Mouse (Mus musculus) spleen, postnatal 0 days (tissue): ENCODE data around the gene Crat. TPM values are rescaled to one million over a fixed set of nuclear protein-coding genes. Genes with fewer than 3 reads are reported as not detected.

ENCODE experiments used
- polyA plus RNA-seq: library from polyadenylated mRNA; unstranded; fragments of >200 nt; fragmentation: Nextera tagmentation; extraction: Ambion mirVana; gene quantifications from 2 replicates; pipeline ENCODE4 v1.2.1, GENCODE M21; 2015

The Crat gene
- polyA plus RNA-seq: 26.9 and 28.0 TPM in 2 replicates

DNA sequence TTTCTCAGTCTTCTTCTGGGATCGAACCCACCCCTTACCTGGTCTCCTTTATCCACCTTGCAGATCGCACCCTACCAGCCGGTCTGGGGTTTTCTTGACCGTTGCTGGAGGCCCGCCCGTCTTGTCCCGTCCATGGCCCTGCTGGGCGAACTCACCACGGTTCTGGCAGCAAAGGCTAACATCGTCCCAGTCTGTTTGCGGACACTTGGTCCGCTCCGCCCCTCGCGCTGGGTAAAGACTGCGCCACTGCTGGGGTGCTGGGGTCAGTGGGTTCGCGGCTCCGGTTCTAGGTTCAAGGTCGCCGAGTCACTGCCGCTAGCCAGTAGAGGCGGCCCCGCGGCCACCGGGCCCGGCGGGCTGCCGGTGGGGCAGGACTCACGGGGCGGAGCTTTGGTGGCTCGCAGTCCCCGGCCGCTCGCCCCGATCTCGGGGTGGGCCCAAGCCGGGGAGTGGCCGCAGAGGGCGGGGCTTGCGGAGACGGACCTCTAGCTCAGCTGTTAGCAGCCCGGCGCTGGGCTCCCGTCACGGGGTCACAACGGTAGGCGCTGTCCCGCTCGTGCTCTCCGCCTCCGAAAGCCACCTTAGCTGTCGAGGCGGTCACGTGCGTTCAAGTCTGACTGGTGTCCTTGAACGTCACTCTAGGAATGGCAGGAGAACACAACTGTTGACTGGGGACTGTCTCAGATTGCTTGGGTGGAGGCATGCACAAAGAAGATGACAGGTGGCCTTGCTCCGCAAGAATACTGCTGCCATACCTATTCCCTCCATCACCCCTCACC lies at the start of gene Crat:
Crat (minus strand) TSS at position 657 of the 779 bp plus-strand sequence.

DNA sequence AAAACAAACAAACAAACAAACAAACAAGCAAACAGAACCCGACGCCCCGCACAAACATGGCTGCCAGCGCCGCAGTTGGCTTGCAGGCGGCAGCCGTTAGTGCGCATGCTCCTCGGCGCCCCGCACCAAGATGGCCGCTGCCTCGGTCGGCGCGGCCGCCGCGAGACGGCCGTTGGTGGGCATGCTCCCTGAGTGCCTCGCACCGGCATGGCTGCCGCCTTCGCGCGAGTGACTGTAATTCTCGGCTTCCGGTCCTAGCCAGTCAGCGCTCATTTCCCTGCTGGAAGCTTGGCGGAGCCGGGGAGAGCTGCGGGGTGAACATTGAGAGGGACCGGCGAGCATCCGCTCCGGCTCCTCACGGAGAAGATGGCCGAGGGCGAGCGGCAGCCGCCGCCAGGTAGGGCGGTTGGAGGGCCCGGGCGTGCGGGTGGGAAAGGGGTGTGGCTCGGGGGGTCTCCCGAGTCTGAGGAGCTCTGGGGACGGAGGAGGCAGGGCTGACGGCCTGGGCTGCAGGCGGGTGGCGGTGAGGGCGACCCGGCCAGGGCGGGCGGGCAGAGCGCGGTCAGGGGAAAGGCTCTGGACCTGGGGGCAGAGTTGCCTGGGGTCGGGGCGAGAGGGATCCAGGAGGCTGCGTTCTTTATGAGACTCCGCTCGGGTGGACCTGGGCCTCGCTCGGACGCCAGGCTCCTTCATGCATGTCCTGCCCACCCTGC lies 479 bp upstream of the Crat start, which contains the start of gene Ptpa:
Ptpa (plus strand) TSS at position 104 of the 713 bp plus-strand sequence.

DNA sequence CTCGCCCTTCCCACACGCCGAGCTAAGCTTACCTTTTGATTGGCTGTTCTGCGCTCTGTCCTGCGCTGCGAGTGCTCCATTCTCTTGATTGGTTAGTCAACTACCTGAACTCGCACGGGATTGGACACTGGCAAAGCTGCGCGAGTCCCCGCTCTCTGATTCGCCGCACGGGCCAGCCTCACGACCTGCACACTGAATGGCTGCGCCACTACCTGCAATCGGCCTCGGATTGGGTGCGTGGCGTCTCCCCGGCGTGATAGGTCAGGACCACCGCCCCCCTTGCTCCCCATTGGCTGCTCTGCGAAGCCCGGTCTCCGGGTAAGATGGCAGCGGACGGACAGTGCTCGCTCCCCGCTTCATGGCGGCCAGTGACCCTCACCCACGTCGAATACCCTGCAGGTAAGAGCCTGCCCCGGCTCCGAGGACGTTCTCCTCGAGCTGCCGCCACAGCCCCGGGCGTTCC lies 23.5 kb downstream of the Crat start, which contains the start of gene Dolpp1:
Dolpp1 (plus strand) TSS at position 141 of the 463 bp plus-strand sequence.

DNA sequence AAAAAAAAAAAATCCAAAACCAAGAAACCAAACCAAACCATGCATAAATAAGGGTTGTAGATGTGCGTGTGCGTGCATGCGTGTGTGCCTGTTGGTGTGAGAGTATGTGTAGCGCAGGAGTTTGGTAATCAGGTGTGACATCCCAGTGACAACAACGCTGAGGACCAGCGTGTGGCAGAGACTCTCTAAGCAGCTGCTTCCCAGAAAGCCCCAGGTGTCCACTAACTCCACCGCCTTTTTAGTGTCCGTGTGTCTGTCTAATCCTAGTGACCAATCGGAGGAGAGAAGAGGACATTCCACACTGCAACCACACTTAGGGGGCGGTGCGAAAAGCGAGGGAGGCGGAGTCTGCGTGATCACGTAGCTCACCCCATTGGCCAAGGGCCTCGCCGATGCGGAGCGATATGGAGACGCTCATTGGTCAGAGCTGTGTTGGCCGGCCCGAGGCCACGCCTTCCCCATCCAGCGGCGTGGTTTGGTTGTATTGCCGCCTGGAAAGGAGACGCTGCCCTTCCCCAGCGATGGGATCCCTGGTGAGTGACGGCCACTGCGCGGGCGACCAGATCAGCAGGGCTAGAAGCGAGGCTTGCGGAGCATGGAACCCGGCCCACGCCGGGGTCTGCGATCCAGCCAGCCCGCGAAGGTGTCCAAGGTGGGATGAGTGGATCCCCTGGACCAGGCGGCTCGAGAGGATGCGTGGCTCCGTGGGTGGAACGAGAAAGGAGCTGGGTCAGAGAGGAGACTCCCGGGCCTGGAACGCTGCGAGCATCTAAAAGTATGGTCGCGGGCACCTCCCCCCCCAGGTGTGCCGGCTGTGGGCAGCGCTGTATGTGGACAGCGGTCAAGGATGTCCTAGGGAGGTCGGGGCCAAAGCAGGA lies 51.6 kb downstream of the Crat start, which contains the start of gene Miga2:
Miga2 (plus strand) TSS at position 461 of the 878 bp plus-strand sequence.

DNA sequence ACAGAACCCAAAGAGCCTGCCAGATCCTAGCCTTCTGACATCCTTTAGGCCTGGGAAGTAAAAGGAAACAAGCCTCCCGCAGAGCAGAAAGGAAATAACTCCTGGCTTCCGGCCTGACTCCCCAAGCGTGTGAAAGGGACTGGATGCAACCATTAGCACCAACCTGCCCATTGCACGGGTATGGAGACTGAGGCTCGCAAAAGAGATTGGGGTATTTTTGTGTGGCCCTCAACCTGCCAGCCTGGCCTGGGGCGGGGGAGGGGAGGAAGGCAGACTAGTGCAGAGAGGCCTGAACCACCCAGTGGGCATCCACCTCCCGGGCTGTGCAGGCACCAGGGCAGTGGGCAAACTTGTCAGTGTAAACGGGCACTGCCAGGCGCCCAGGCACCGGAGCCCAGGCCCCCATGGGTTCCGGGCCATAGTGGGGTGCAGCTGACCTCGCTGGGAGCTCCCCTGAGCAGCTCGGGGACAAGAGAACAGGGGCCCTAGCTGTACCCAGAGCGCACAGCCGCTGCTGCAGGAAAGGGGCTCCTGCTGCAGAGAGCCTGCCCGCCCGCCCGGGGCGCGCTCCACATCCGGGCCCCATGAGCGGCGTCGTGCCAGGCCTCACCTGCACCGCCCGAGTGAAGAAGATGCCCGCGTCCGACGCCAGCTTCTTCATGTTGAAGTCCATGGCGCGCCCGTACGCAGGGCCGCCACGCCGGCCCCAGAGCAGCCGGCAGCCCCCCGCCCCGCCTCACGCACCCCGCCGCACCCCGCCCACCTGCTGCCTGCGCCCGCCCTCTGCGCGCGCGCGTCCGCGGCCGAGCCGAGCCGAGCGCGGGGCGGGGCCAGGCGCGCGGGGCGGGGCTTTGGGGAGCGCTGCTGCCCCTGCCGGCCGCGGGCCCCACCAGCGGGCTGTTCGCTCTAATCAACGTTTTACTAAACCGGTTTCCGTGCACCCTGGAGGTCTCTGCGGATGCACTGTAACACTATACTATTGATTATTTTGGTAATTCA lies 56.8 kb downstream of the Crat start, which contains the start of gene Sh3glb2:
Sh3glb2 (minus strand) TSS at position 805 of the 999 bp plus-strand sequence.

Other genes with a start within 250 kb of the Crat start
- 15.6 and 15.9 TPM in 2 replicates for gene Endog, start 244.3 kb downstream of the Crat start, polyA plus RNA-seq
- gene Spout1, start 237.4 kb downstream of the Crat start, polyA plus RNA-seq: 21.5 and 24.4 TPM in 2 replicates
- gene Kyat1, start 210.0 kb downstream of the Crat start, polyA plus RNA-seq: 5.0 and 5.9 TPM in 2 replicates
- 17.3 and 19.2 TPM in 2 replicates for gene Lrrc8a, start 178.1 kb downstream of the Crat start, polyA plus RNA-seq
- 0.06 and 0.08 TPM in 2 replicates for gene Gm28035, start 175.2 kb downstream of the Crat start, polyA plus RNA-seq
- 4.4 and 6.5 TPM in 2 replicates for gene Phyhd1, start 149.6 kb downstream of the Crat start, polyA plus RNA-seq
- gene Gm28038, start 134.8 kb downstream of the Crat start, polyA plus RNA-seq: not detected in 2 replicates
- 12.5 and 13.7 TPM in 2 replicates for gene Dolk, start 129.5 kb downstream of the Crat start, polyA plus RNA-seq
- gene Nup188, start 129.4 kb downstream of the Crat start, polyA plus RNA-seq: 17.0 and 17.5 TPM in 2 replicates
- gene Sh3glb2, start 56.5 kb downstream of the Crat start, polyA plus RNA-seq: 29.2 and 29.6 TPM in 2 replicates
- 9.0 and 10.8 TPM in 2 replicates for gene Miga2, start 51.6 kb downstream of the Crat start, polyA plus RNA-seq
- gene Dolpp1, start 23.6 kb downstream of the Crat start, polyA plus RNA-seq: 16.1 and 16.7 TPM in 2 replicates
- 180 and 187 TPM in 2 replicates for gene Ptpa, start 226 bp upstream of the Crat start, polyA plus RNA-seq
- gene Ier5l, start 58.4 kb upstream of the Crat start, polyA plus RNA-seq: 1.1 and 1.3 TPM in 2 replicates
- gene Cstad, start 179.2 kb upstream of the Crat start, polyA plus RNA-seq: 0.46 and 0.53 TPM in 2 replicates